30 mouse cellular contexts compared by ENCODE assay signal in the genomic region with DNA sequence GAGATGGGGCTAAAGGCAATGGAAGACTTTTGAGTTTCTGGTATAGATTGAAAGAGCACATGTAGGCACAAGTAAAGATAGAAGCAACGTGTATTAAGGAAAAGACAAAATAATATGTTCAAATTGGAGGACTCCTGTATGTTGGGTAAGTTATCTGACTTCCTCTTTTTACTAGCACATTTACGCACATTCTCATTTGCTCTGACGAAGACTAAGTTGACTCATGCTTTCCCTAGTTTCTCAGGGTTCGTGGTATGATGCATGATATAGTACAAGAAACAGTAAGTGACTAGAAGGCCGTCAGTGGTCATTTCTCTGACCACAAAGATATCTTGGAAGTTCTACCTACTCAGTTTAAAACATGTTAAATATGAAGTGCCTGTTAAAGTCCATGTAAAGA. TPM values are rescaled to one million over a fixed set of nuclear protein-coding genes. Genes with fewer than 3 reads are reported as not detected.
DNase-seq lines count a peak whose midpoint lies in the region; ATAC-seq and TF ChIP-seq lines count a peak whose summit lies in the region.
"Had no signal": no experiment of that assay in that cellular context is flagged by ENCODE, and none has a peak within 500 bp of the region (broad histone marks: within the 10 kb centered on the region; RNA-seq: fewer than 3 reads in every experiment).

No protein-coding gene starts in this region.

- H3K27ac ChIP-seq in liver, postnatal 0 days (ENCODE audit: low read depth) = no peak overlapping the region
- H3K27ac ChIP-seq: embryonic facial prominence, embryonic 13.5 days; forebrain, embryonic 10.5 days; forebrain, embryonic 15.5 days; gastrocnemius, adult 2 months; heart, embryonic 13.5 days; limb, embryonic 13.5 days; liver, embryonic 12.5 days; neural tube, embryonic 12.5 days; stomach, embryonic 15.5 days had no signal

- 0 out of 2 replicates have a peak, but pooled peaks have one; percentile 37 for TF ChIP-seq EP300 in liver, postnatal 0 days (IDR thresholded peaks at IDR 0.05; ENCODE audit: low read depth)

- intact Hi-C loops in left cerebral cortex, postnatal 14 days (cut with DNase I) = no loop called here

- 35% methylated on average over 5 of the region's 5 CpGs for WGBS in liver, postnatal 0 days (ENCODE audit: insufficient replicate concordance)

- H3K4me2 ChIP-seq in liver, postnatal 0 days (ENCODE audit: low read depth, low read length) = no peak overlapping the region
- H3K4me2 ChIP-seq: embryonic facial prominence, embryonic 13.5 days; forebrain, embryonic 15.5 days; heart, embryonic 13.5 days; limb, embryonic 13.5 days; liver, embryonic 12.5 days; neural tube, embryonic 12.5 days; stomach, embryonic 15.5 days had no signal

- no peak overlapping the region for H3K9ac ChIP-seq in liver, postnatal 0 days (replicated peaks)
- H3K9ac ChIP-seq: embryonic facial prominence, embryonic 13.5 days; forebrain, embryonic 15.5 days; heart, embryonic 13.5 days; limb, embryonic 13.5 days; liver, embryonic 12.5 days; neural tube, embryonic 12.5 days; stomach, embryonic 15.5 days had no signal

- ATAC-seq in liver, postnatal 0 days = no peak
- peak; percentile 99 for ATAC-seq in megakaryocyte progenitor cell, adult 5-6 weeks (replicated peaks; ENCODE audit: poor library complexity)
- ATAC-seq: CD4-positive, CD25-positive, alpha-beta regulatory T cell, adult 4 months; forebrain, embryonic 15.5 days; hindbrain, embryonic 16.5 days; liver, embryonic 12.5 days; lung, postnatal 0 days; midbrain, embryonic 16.5 days had no signal

- no peak overlapping the region for H3K4me3 ChIP-seq in liver, postnatal 0 days (ENCODE audit: low read depth, low read length)
- H3K4me3 ChIP-seq: embryonic facial prominence, embryonic 13.5 days; forebrain, embryonic 10.5 days; forebrain, embryonic 15.5 days; gastrocnemius, adult 2 months; heart, embryonic 13.5 days; limb, embryonic 13.5 days; liver, embryonic 12.5 days; myocyte; neural tube, embryonic 12.5 days; stomach, embryonic 15.5 days had no signal

- H3K36me3 ChIP-seq in liver, postnatal 0 days (replicated peaks; ENCODE audit: insufficient read depth, low read length) = no peaks in the 10 kb centered on the region; the same call in 1 of the 2 replicates

- TF ChIP-seq CTCF in liver, postnatal 0 days (IDR thresholded peaks at IDR 0.05; ENCODE audit: low read depth) = no peak

- H3K4me1 ChIP-seq in liver, postnatal 0 days (ENCODE audit: insufficient read depth) = no peaks in the 10 kb centered on the region
- H3K4me1 ChIP-seq: liver, embryonic 12.5 days; stomach, embryonic 15.5 days had no signal

- DNase-seq in liver, postnatal 0 days = no peak
- DNase-seq in liver = no peak
- peak; percentile 31 for DNase-seq in c-Kit-positive CD71-negative TER-119-negative erythroid progenitor cells, embryonic 14.5 days (ENCODE audit: low read depth)
- DNase-seq in kidney, adult 9 months = no peak
- no peak for DNase-seq in left cerebral cortex, postnatal 14 days (ENCODE audit: low spot score in 2 of 2)
- no peak for DNase-seq in thymus, postnatal 4 days
- DNase-seq: adrenal gland, postnatal 10 days; cerebellum, adult 11 months; cerebellum, adult 9-10 months; gastrocnemius, adult 2 months; heart, postnatal 14 days; kidney, adult 8-10 months; kidney, postnatal 14 days; layer of hippocampus, adult 9-11 months; lung, adult 18-20 months; lung, postnatal 4 days had no signal

- H3K9me3 ChIP-seq in liver, postnatal 0 days (ENCODE audit: low read length) = no peaks in the 10 kb centered on the region
- H3K9me3 ChIP-seq: embryonic facial prominence, embryonic 13.5 days; forebrain, embryonic 15.5 days; limb, embryonic 13.5 days; stomach, embryonic 15.5 days had no signal

- H3K27me3 ChIP-seq in liver, postnatal 0 days (ENCODE audit: insufficient read depth, low read length) = no peaks in the 10 kb centered on the region
- H3K27me3 ChIP-seq: embryonic facial prominence, embryonic 13.5 days; forebrain, embryonic 15.5 days; heart, embryonic 13.5 days; limb, embryonic 13.5 days; liver, embryonic 12.5 days; neural tube, embryonic 12.5 days; stomach, embryonic 15.5 days had no signal

RNA-seq across cellular contexts. Expression of a gene that starts 8.0 kb away (rescaled TPM):
- polyA plus RNA-seq in liver, postnatal 0 days (2015; fragmentation: Nextera tagmentation; extraction: Ambion mirVana) = 0.83 and 1.3 TPM in 2 replicates
- 39.6 and 43.7 TPM in 2 replicates for total RNA-seq in megakaryocyte progenitor cell, adult 5-6 weeks (2015)
- 30.9 and 39.3 TPM in 2 replicates for total RNA-seq in megakaryocyte progenitor cell, adult 5-6 weeks (2017)
- 1 to 10 TPM in 1 of 2 experiments, under 1 TPM in 1; 0.99 to 1.5 TPM for total RNA-seq in left cerebral cortex, postnatal 14 days (2021)

Comparison
In these comparisons a context has a peak if more than half of its experiments do, and no peak if none do; other contexts are left out.
1. RNA of a gene that starts 8.0 kb away (total RNA-seq): 30.9 to 43.7 TPM in megakaryocyte progenitor cell, adult 5-6 weeks; 0.99 to 1.5 TPM in left cerebral cortex, postnatal 14 days; every median in the first group is over 10 times any median in the second.